Mouse (Mus musculus) lung, postnatal 36 days (tissue): ENCODE data around the gene Xpo4.

ENCODE experiments used
- DNase-seq: peaks from one replicate; pipeline ENCODE4 v3.0.0; 2022; ENCODE audit warnings: mixed read lengths

The Xpo4 gene

GRCm38 (mm10) chr14:57606663-57607365, 58.4 kb downstream of the Xpo4 start:
- peak; percentile 47 for DNase-seq

GRCm38 (mm10) chr14:57593279-57593678, 72.0 kb downstream of the Xpo4 start:
- no peak for DNase-seq

GRCm38 (mm10) chr14:57591830-57592229, 73.4 kb downstream of the Xpo4 start:
- DNase-seq, result no peak

DNA sequence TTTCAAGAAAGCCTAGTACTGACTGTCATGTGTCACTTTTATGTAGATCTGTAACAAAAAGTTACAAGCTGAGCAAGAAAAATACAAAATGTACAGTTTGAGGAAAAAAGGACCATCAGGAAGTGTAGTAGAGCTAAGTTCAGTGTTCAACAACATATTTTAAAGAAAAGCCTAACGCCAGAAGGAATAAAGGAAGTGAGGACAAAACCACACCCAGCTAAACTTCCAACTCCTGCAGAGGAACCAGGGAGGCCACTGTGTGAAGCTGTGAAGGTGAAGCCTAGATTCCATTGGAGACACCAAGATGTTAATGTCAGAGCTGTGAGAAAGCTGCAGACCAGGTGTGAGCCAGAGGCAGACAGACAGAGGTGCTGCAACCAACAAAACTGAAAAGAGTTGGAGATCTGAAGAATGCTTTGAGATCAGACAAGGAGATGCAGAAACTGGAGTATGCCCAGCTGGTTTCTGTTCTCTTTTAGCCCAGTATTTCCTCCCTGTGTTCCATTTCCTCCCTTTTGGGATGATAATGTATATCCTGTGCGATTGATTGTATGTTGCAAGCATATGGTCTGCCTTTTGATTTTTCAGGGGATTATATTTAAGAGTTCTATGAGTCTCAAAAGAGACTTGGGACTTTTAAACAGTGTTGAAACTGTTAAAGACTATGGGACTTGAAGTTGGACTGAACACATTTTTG, 88.7 kb downstream of the Xpo4 start:
- DNase-seq, result no peak

DNA sequence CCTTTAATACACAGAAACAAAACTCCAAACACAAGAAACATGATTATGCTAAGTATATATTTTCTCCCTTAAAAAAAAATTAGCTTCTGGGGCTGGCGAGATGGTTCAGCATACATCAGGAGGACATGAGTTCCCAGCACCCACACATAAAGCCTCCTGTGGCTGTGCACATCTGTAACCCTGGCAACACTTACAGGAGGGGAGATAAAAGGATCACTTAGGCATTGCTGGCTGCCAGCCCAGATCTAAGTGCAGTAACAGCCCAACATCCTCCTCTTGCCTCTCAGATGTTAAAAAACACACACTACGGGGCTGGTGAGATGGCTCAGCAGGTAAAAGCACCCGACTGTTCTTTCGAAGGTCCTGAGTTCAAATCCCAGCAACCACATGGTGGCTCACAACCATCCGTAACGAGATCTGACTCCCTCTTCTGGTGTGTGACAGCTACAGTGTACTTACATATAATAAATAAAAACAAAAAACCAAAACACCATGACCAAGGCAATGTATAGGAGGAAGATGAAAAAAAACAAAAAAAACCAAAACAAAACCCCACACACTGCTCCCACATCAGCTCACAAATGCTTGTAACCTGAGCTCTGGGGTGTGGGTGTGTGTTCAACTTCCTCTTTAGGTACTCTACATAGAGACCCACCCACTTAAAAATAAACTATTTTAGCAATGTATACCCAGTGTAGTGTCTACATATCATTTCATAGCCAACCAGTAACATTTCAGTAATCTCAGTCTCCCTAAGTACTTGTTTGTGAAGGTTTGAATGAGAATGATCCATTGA, 90.2 kb downstream of the Xpo4 start:
- DNase-seq, result no peak

- peak; percentile 97 for DNase-seq
Measured at GRCm38 (mm10) chr14:57571155-57572133, 93.8 kb downstream of the Xpo4 start, which contains the start of gene Eef1akmt1. Eef1akmt1 (minus strand) TSS chr14:57571612.

- DNase-seq, result no peak
Measured at GRCm38 (mm10) chr14:57565626-57566025, 99.6 kb downstream of the Xpo4 start.

DNA sequence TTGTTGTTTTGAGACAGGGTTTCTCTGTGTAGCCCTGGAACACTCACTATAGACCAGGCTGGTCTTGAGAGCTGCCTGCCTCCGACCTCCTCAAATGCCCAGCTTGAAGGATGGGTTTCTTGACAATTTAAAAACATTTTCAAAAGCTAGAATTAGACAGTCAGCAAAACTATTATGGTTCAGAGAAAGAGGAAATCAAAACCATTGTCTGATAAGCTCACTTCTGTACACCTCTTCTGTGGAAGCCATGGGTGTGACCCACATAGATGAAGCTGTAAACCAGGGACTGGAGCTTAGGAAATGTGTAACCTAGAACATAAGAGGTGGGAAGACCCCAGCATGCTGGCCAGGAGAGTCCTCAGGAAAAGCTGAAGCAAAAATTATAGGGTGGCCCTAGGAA, 108.3 kb downstream of the Xpo4 start:
- DNase-seq, result no peak

GRCm38 (mm10) chr14:57555471-57556070, 109.7 kb downstream of the Xpo4 start:
- no peak for DNase-seq

GRCm38 (mm10) chr14:57554434-57554833, 110.8 kb downstream of the Xpo4 start:
- no peak for DNase-seq

- no peak for DNase-seq
Measured at GRCm38 (mm10) chr14:57552945-57553344, 112.3 kb downstream of the Xpo4 start.

DNA sequence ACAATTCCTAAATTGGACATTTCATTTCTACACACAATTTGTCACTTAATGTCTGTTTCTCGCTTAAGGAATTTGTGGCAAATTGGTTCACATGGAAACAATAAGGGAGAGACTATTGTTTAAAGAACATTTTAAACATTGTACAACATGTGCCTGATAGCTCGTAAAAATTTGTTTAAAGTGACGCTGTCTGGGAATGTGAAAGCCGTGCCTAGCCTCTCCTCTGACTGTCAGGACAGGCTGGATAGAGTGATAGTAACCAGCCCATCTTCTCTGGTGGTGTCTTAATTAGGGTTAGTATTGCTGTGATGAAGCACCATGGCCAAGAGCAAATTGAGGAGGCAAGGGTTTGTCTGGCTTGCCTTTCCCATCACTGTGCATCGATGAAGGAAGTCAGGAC, 118.2 kb downstream of the Xpo4 start:
- DNase-seq, result no peak

- DNase-seq, result no peak
Measured at GRCm38 (mm10) chr14:57546557-57547021, 118.6 kb downstream of the Xpo4 start.

DNA sequence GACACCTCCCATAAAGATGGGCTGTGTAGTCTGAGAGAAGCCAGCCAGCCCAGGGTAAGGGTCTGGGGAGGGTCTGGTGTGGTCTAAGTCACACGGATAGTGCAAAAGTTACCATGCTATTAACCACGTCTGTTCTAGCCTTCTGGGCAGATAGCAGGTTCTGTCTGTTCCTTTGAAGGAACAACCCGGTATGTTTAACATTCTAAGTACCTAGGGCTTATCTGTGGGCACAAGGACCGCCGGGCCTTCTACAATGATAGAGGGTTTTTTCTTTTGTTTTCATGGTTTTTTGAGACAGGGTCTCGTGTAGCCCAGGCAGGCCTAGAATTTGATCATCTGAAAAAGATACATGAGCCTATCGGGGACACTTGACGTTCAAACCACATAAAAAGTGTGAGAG, 119.1 kb downstream of the Xpo4 start:
- no peak for DNase-seq

DNA sequence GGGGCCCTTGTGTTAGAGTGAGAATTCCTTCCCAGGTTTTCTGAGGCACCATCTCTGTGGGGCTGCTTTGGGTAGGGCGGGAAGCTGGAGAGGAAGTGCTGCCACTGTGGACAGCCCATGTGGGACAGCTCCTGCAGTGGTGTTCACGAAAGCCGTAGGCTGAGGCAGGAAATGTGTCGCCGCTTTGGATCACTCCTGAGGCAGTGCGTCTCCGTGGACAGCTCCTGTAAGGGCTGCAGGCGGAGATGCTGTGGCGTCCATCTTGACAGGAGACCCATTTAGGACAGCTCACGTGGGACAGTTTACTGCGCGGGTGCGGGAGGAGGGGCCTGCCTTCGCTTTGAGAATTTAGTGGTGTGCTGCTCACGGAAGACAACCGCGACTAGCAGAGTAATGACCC, 119.7 kb downstream of the Xpo4 start:
- DNase-seq, result no peak

DNA sequence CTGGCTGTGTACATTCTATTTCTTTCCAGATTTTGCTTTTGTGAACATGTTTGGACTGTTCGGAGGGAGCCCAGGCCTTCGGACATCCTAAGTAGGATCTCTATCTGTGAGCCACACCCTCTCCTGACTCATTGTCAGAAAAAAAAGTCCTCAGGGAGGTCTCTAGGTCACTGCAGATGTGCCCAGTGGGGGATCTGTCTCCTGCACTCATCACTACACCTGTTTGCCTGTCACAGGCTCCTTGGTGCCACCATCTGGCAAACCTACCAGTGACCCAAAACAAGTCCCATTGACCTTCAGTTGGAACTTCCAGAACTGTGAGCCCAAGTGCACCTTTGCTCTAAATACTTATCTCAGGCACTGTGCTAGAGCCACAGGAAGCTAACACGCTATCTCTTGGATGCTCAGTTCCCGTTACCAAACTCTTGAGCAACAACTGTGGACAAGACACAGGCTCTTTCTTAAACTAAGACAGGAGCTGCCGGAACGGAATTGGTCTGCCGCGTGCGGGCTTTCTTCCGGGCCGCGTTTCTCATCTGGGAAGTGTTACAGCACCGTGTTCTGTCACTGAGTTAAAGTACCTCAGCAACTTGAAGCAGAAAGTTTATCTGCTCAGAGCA, 121.7 kb downstream of the Xpo4 start:
- no peak for DNase-seq

DNA sequence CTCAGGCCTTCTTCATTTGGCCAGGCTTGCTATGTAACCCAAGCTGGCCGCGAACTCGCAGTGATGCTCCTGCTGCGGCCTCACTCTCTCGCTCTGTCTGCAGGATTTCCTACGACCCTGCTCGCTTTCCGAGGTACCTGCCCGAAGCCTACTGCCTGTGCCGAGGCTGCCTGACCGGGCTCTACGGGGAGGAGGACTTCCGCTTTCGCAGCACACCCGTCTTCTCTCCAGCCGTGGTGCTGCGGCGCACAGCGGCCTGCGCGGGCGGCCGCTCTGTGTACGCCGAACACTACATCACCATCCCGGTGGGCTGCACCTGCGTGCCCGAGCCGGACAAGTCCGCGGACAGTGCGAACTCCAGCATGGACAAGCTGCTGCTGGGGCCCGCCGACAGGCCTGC, 123.0 kb downstream of the Xpo4 start:
- no peak for DNase-seq

GRCm38 (mm10) chr14:57540683-57541082, 124.5 kb downstream of the Xpo4 start:
- no peak for DNase-seq

GRCm38 (mm10) chr14:57537261-57538015, 127.8 kb downstream of the Xpo4 start:
- DNase-seq, result peak; percentile 27

DNA sequence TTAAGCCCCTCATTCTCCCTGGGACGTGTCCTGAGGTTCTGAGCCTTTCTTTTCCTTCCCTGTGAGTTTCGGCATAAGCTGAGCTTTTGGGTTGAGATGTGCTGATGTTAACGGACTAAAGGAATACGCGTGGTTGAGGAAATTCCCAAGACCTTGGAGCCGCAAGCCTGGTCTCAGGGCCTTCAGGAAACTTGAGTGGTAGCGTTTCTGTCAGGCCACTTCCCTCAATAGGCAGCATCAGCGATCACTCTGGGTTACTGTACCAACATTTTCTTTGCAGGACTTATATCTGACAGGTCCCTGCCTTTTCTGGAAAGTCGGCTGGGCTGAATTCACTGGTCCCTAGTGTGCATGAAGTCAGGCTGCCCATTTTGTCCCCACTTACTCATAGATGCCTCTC, 128.4 kb downstream of the Xpo4 start:
- DNase-seq, result no peak

- DNase-seq, result peak; percentile 23
Measured at GRCm38 (mm10) chr14:57535646-57536045, 129.6 kb downstream of the Xpo4 start.
